Mouse (Mus musculus): ENCODE measurements at regions not wholly inside any gene's neighbourhood (a gene's known extent, or its start where the extent isn't known, plus 50 kb on each side); places are given as distances from the start of the nearest gene placed in this dataset.
"Not testable (repeated sequence)": the region's sequence is repeated elsewhere in the genome, so short reads cannot be mapped to it uniquely, and the experiment has no call there.

- Histone ChIP-seq H3K4me3 (replicated peaks) (no peak overlapping the region), H3K9ac (no peak overlapping the region), H3K36me3 (no peaks in the 10 kb centered on the region), H3K4me1 (replicated peaks) (no peaks in the 10 kb centered on the region), H3K9me3 (replicated peaks) (no peaks in the 10 kb centered on the region), H3K4me2 (no peak overlapping the region), H3K27me3 (no peaks in the 10 kb centered on the region), H3K27ac (no peak overlapping the region)
- 71% methylated on average over 8 of the region's 8 CpGs for WGBS (ENCODE audit: insufficient replicate concordance)
- DNase-seq (no peak), ATAC-seq (ENCODE audit: low read depth) (no peak)
These were observed 57.8 kb downstream of the Dusp6 start for GRCm38 (mm10) chr10:99320797-99321196.

GRCm38 (mm10) chr10:99323358-99323757, 60.3 kb downstream of the Dusp6 start:
- Histone ChIP-seq H3K4me1 (replicated peaks) (no peaks in the 10 kb centered on the region), H3K4me2 (no peak overlapping the region), H3K27me3 (no peaks in the 10 kb centered on the region), H3K4me3 (replicated peaks) (no peak overlapping the region), H3K27ac (no peak overlapping the region), H3K36me3 (no peaks in the 10 kb centered on the region), H3K9me3 (replicated peaks) (no peaks in the 10 kb centered on the region), H3K9ac (no peak overlapping the region)
- DNase-seq (no peak), ATAC-seq (ENCODE audit: low read depth) (no peak)
- 66% methylated on average over 8 of the region's 8 CpGs for WGBS (ENCODE audit: insufficient replicate concordance)

GRCm38 (mm10) chr10:99327501-99327900, 64.5 kb downstream of the Dusp6 start:
- no peak overlapping the region for H3K27ac ChIP-seq
- H3K27me3 ChIP-seq = no peaks in the 10 kb centered on the region
- no peak overlapping the region for H3K4me3 ChIP-seq (replicated peaks)
- no peaks in the 10 kb centered on the region for H3K9me3 ChIP-seq (replicated peaks)
- WGBS (ENCODE audit: insufficient replicate concordance) = 69% methylated on average over 2 of the region's 2 CpGs
- H3K4me2 ChIP-seq = no peak overlapping the region
- ATAC-seq (ENCODE audit: low read depth) = no peak
- DNase-seq = no peak
- no peak overlapping the region for H3K9ac ChIP-seq
- no peaks in the 10 kb centered on the region for H3K36me3 ChIP-seq
- H3K4me1 ChIP-seq (replicated peaks) = no peaks in the 10 kb centered on the region

GRCm38 (mm10) chr10:99328568-99328967, 65.5 kb downstream of the Dusp6 start:
- Histone ChIP-seq H3K4me2 (no peak overlapping the region), H3K9me3 (replicated peaks) (no peaks in the 10 kb centered on the region), H3K9ac (no peak overlapping the region), H3K27ac (no peak overlapping the region), H3K4me1 (replicated peaks) (no peaks in the 10 kb centered on the region), H3K4me3 (replicated peaks) (no peak overlapping the region), H3K27me3 (no peaks in the 10 kb centered on the region), H3K36me3 (no peaks in the 10 kb centered on the region)
- ATAC-seq (ENCODE audit: low read depth) (no peak), DNase-seq (no peak)
- 75% methylated on average over 8 of the region's 8 CpGs for WGBS (ENCODE audit: insufficient replicate concordance)

DNA sequence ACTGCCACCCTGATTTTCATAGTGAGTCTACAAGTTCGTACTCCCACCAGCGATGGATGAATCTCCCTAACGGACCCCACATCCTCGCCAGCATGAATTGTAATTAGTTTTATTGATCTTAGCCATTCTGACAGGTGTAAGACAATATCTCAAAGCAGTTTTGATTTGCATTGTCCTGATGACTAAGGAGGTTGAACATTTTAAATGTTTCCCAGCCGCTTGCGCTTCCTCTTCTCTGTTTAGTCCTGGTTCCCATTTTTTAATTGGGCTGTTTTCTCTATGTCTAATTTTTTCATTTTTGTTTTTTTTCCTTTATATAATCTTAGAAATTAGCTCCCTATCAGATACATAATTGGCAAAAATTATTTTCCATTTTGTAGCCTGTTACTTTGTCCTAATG, 66.4 kb downstream of the Dusp6 start:
- Histone ChIP-seq H3K27ac (no peak overlapping the region), H3K4me3 (replicated peaks) (no peak overlapping the region), H3K4me1 (replicated peaks) (no peaks in the 10 kb centered on the region), H3K36me3 (no peaks in the 10 kb centered on the region), H3K9ac (no peak overlapping the region), H3K4me2 (no peak overlapping the region), H3K27me3 (no peaks in the 10 kb centered on the region), H3K9me3 (replicated peaks) (no peaks in the 10 kb centered on the region)
- 74% methylated on average over 6 of the region's 6 CpGs for WGBS (ENCODE audit: insufficient replicate concordance)
- no peak for ATAC-seq (ENCODE audit: low read depth)
- DNase-seq = no peak

GRCm38 (mm10) chr10:99330519-99330918, 67.5 kb downstream of the Dusp6 start:
- H3K4me2 ChIP-seq = no peak overlapping the region
- no peak overlapping the region for H3K9ac ChIP-seq
- DNase-seq (no peak), ATAC-seq (ENCODE audit: low read depth) (no peak)
- H3K27me3 ChIP-seq = no peaks in the 10 kb centered on the region
- no peaks in the 10 kb centered on the region for H3K36me3 ChIP-seq
- WGBS (ENCODE audit: insufficient replicate concordance) = 54% methylated on average over 7 of the region's 7 CpGs
- H3K4me3 ChIP-seq (replicated peaks) = no peak overlapping the region
- no peaks in the 10 kb centered on the region for H3K9me3 ChIP-seq (replicated peaks)
- H3K4me1 ChIP-seq (replicated peaks) = no peaks in the 10 kb centered on the region
- no peak overlapping the region for H3K27ac ChIP-seq

GRCm38 (mm10) chr10:99331876-99332275, 68.8 kb downstream of the Dusp6 start:
- H3K4me2 ChIP-seq = no peak overlapping the region
- ATAC-seq (ENCODE audit: low read depth) (no peak), DNase-seq (no peak)
- WGBS (ENCODE audit: insufficient replicate concordance) = 82% methylated on average over 12 of the region's 12 CpGs
- H3K36me3 ChIP-seq = no peaks in the 10 kb centered on the region
- no peaks in the 10 kb centered on the region for H3K4me1 ChIP-seq (replicated peaks)
- no peaks in the 10 kb centered on the region for H3K9me3 ChIP-seq (replicated peaks)
- no peak overlapping the region for H3K4me3 ChIP-seq (replicated peaks)
- H3K27me3 ChIP-seq = no peaks in the 10 kb centered on the region
- no peak overlapping the region for H3K27ac ChIP-seq
- H3K9ac ChIP-seq = no peak overlapping the region

DNA sequence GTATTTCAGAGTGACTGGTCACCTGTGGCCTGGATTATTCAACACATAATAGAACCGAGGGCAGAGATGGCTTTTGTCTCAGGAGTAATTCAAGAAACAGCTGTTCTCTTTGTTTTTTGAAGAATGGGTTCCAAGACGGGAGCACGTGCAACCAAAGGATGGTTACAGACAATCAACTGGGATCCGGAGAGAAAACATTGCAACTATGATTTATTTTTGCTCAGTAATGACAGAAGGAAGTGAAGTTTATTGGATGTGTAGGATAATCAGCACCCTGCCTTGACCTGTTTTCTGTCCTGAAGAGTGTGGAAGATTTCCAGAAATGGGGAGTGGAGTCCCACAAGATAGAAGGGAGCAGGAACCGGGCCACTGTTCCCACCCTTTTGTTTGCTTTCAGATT, 70.8 kb downstream of the Dusp6 start:
- Histone ChIP-seq H3K27ac (no peak overlapping the region), H3K4me1 (replicated peaks) (no peaks in the 10 kb centered on the region), H3K4me3 (replicated peaks) (no peak overlapping the region), H3K27me3 (no peaks in the 10 kb centered on the region), H3K9me3 (replicated peaks) (no peaks in the 10 kb centered on the region), H3K9ac (no peak overlapping the region), H3K36me3 (no peaks in the 10 kb centered on the region), H3K4me2 (no peak overlapping the region)
- WGBS (ENCODE audit: insufficient replicate concordance) = 64% methylated on average over 5 of the region's 5 CpGs
- DNase-seq = no peak
- no peak for ATAC-seq (ENCODE audit: low read depth)

- Histone ChIP-seq H3K9me3 (replicated peaks) (no peaks in the 10 kb centered on the region), H3K27ac (no peak overlapping the region), H3K36me3 (no peaks in the 10 kb centered on the region), H3K9ac (no peak overlapping the region), H3K4me1 (replicated peaks) (no peaks in the 10 kb centered on the region), H3K4me3 (replicated peaks) (no peak overlapping the region), H3K27me3 (no peaks in the 10 kb centered on the region), H3K4me2 (no peak overlapping the region)
- DNase-seq (no peak), ATAC-seq (ENCODE audit: low read depth) (no peak)
- 60% methylated on average over 4 of the region's 4 CpGs for WGBS (ENCODE audit: insufficient replicate concordance)
These were observed 73.1 kb downstream of the Dusp6 start for GRCm38 (mm10) chr10:99336091-99336490.

DNA sequence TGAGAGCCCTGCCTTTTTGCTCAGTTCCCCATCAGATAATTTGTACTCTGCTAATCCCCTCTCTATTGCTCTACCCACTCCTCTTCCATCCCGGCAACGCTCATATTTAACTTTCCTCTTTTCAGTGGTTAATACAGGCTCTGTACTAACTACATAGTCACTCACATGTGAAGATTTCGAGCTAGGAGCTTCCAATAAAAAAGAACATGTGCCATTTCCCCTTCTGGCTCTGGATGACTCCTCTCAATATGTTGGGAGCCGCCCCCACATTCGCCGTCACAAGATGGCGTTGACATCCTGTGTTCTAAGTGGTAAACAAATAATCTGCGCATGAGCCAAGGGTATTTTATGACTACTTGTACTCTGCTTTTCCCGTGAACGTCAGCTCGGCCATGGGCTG, 75.8 kb downstream of the Dusp6 start:
- H3K9me3 ChIP-seq (replicated peaks); DNase-seq; H3K36me3 ChIP-seq; H3K4me3 ChIP-seq (replicated peaks); H3K9ac ChIP-seq; H3K4me1 ChIP-seq (replicated peaks); ATAC-seq (ENCODE audit: low read depth); H3K27ac ChIP-seq; H3K27me3 ChIP-seq; H3K4me2 ChIP-seq: not testable (repeated sequence)
- 77% methylated on average over 8 of the region's 11 CpGs for WGBS (ENCODE audit: insufficient replicate concordance)

GRCm38 (mm10) chr10:99339291-99339912, 76.4 kb downstream of the Dusp6 start:
- not testable (repeated sequence) for ATAC-seq (ENCODE audit: low read depth); H3K9ac ChIP-seq; H3K36me3 ChIP-seq; H3K4me2 ChIP-seq; H3K4me1 ChIP-seq (replicated peaks); H3K4me3 ChIP-seq (replicated peaks); DNase-seq; H3K27me3 ChIP-seq; H3K9me3 ChIP-seq (replicated peaks); H3K27ac ChIP-seq
- 89% methylated on average over 12 of the region's 19 CpGs for WGBS (ENCODE audit: insufficient replicate concordance)

DNA sequence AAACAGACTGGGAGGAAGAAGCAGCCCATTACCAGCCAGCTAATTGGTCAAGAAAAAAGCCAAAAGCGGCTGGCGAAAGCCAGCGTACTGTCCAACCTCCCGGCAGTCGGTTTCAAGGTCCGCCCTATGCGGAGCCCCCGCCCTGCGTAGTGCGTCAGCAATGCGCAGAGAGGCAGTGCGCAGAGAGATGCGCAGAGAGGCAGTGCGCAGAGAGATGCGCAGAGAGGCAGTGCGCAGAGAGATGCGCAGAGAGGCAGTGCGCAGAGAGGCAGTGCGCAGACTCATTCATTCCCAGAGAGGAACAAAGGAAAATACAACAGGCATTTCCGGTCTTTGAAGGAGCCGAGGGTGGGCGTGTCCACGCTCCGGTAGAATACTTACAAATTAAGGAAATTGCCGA, 77.0 kb downstream of the Dusp6 start:
- not testable (repeated sequence) for H3K27me3 ChIP-seq; H3K9me3 ChIP-seq (replicated peaks); H3K4me3 ChIP-seq (replicated peaks); H3K36me3 ChIP-seq; H3K9ac ChIP-seq; H3K4me2 ChIP-seq; DNase-seq; H3K27ac ChIP-seq; ATAC-seq (ENCODE audit: low read depth); H3K4me1 ChIP-seq (replicated peaks)
- WGBS (ENCODE audit: insufficient replicate concordance) = no CpG with 5 or more reads among the region's 25 CpGs

All from liver, embryonic 13.5 days (tissue).